Mouse (Mus musculus) forebrain, embryonic 13.5 days (tissue): ENCODE data around the gene Caskin2. TPM values are rescaled to one million over a fixed set of nuclear protein-coding genes. Genes with fewer than 3 reads are reported as not detected.
A peak's percentile ranks its signal among the peaks of the same experiment; 100 is the strongest.

Source experiments
- ATAC-seq: fragments of 200-750 bp; cut with Nextera tagmentation; 2 replicates; pipeline ENCODE4 v1.8.0; 2017
- H3K27ac ChIP-seq: fragments of 300-500 bp; sonication (generic); 2 replicates; pipeline ENCODE4 v1.5.1; 2015; ENCODE audit warnings: inconsistent platforms, mild to moderate bottlenecking, moderate library complexity
- H3K27me3 ChIP-seq: fragments of 300-500 bp; sonication (generic); 2 replicates; pipeline ENCODE4 v1.6.1; 2015; ENCODE audit warnings: mild to moderate bottlenecking, inconsistent platforms
- H3K36me3 ChIP-seq: fragments of 300-500 bp; sonication (generic); 2 replicates; pipeline ENCODE4 v1.6.1; 2015; ENCODE audit warnings: mild to moderate bottlenecking, inconsistent platforms; ENCODE audit not compliant: poor library complexity, severe bottlenecking
- H3K4me1 ChIP-seq: fragments of 300-500 bp; sonication (generic); 2 replicates; pipeline ENCODE4 v1.6.1; 2015; ENCODE audit warnings: inconsistent platforms
- H3K4me2 ChIP-seq: fragments of 300-500 bp; sonication (generic); 2 replicates; pipeline ENCODE4 v1.6.1; 2015; ENCODE audit warnings: inconsistent platforms, mild to moderate bottlenecking, moderate library complexity
- H3K4me3 ChIP-seq: fragments of 300-500 bp; sonication (generic); 2 replicates; pipeline ENCODE4 v1.5.1; 2015; ENCODE audit warnings: mild to moderate bottlenecking, inconsistent platforms
- H3K9ac ChIP-seq: fragments of 300-500 bp; sonication (generic); 2 replicates; pipeline ENCODE4 v1.6.1; 2015; ENCODE audit warnings: mild to moderate bottlenecking, inconsistent platforms
- H3K9me3 ChIP-seq: fragments of 300-500 bp; sonication (generic); replicated peaks from 2 replicates; pipeline ENCODE4 v1.6.1; 2016; ENCODE audit warnings: inconsistent platforms
- WGBS: fragments of 180-500 bp; shearing (Covaris S2); methylation state at CpG from one replicate; pipeline ENCODE4 v1.1.7; 2015; 5-methylcytosine and 5-hydroxymethylcytosine counted together
- polyA plus RNA-seq: library from polyadenylated mRNA; unstranded; fragments of >200 nt; fragmentation: Nextera tagmentation; extraction: Ambion mirVana; gene quantifications from 2 replicates; pipeline ENCODE4 v1.2.1, GENCODE M21; 2015

Caskin2 gene
- polyA plus RNA-seq, 1 experiment from 2014 or later = 10.7 TPM

GRCm38 (mm10) chr11:115829036-115829435 is 15.6 kb upstream of the Caskin2 start:
- no peak overlapping the region for H3K4me3 ChIP-seq
- no peak overlapping the region for H3K27ac ChIP-seq
- H3K4me2 ChIP-seq = no peak overlapping the region
- no peaks in the 10 kb centered on the region for H3K9me3 ChIP-seq
- peaks cover 6% of the 10 kb centered on the region for H3K4me1 ChIP-seq
- no peaks in the 10 kb centered on the region for H3K36me3 ChIP-seq
- H3K9ac ChIP-seq = no peak overlapping the region
- 72% methylated on average over 4 of the region's 4 CpGs for WGBS
- H3K27me3 ChIP-seq = peaks cover 85% of the 10 kb centered on the region
- no peak for ATAC-seq

- H3K4me3 ChIP-seq = no peak overlapping the region
- H3K9ac ChIP-seq = no peak overlapping the region
- no peak for ATAC-seq
- 81% methylated on average over 6 of the region's 6 CpGs for WGBS
- peaks cover 2% of the 10 kb centered on the region for H3K36me3 ChIP-seq
- peaks cover 14% of the 10 kb centered on the region for H3K4me1 ChIP-seq
- no peaks in the 10 kb centered on the region for H3K9me3 ChIP-seq
- H3K27me3 ChIP-seq = peaks cover 90% of the 10 kb centered on the region
- H3K4me2 ChIP-seq = no peak overlapping the region
- H3K27ac ChIP-seq = no peak overlapping the region
Observed at GRCm38 (mm10) chr11:115827624-115828023, 14.2 kb upstream of the Caskin2 start.

GRCm38 (mm10) chr11:115826487-115826886 is 13.0 kb upstream of the Caskin2 start:
- Histone ChIP-seq H3K36me3 (peaks cover 14% of the 10 kb centered on the region), H3K27me3 (peaks cover 80% of the 10 kb centered on the region), H3K9ac (no peak overlapping the region), H3K4me2 (no peak overlapping the region), H3K9me3 (no peaks in the 10 kb centered on the region), H3K27ac (no peak overlapping the region), H3K4me1 (peaks cover 14% of the 10 kb centered on the region), H3K4me3 (no peak overlapping the region)
- WGBS = 50% methylated on average over 5 of the region's 5 CpGs
- no peak for ATAC-seq

GRCm38 (mm10) chr11:115824813-115825212 is 11.4 kb upstream of the Caskin2 start:
- Histone ChIP-seq H3K4me3 (peak overlapping the region; percentile 59), H3K9ac (no peak overlapping the region), H3K27me3 (peaks cover 64% of the 10 kb centered on the region), H3K27ac (no peak overlapping the region), H3K9me3 (no peaks in the 10 kb centered on the region), H3K4me2 (peak overlapping the region; percentile 75), H3K4me1 (peaks cover 14% of the 10 kb centered on the region), H3K36me3 (peaks cover 31% of the 10 kb centered on the region)
- no peak for ATAC-seq
- WGBS = 13% methylated on average over 11 of the region's 11 CpGs

- peak within 1 kb of the TSS; percentile 75 for H3K4me2 ChIP-seq
- WGBS = under 1% methylated on average over 79 of the region's 87 CpGs
Observed at GRCm38 (mm10) chr11:115823774-115824740, 10.6 kb upstream of the Caskin2 start, which contains the start of gene Llgl2. Gene Llgl2 (plus strand): TSS chr11:115824049.

GRCm38 (mm10) chr11:115821001-115821400 is 7.6 kb upstream of the Caskin2 start:
- H3K4me1 ChIP-seq = peaks cover 18% of the 10 kb centered on the region
- no peak overlapping the region for H3K27ac ChIP-seq
- H3K4me2 ChIP-seq = no peak overlapping the region
- 82% methylated on average over 4 of the region's 4 CpGs for WGBS
- peaks cover 31% of the 10 kb centered on the region for H3K27me3 ChIP-seq
- H3K9me3 ChIP-seq = no peaks in the 10 kb centered on the region
- no peak overlapping the region for H3K4me3 ChIP-seq
- no peak overlapping the region for H3K9ac ChIP-seq
- ATAC-seq = no peak
- H3K36me3 ChIP-seq = peaks cover 55% of the 10 kb centered on the region

More at GRCm38 (mm10) chr11:115823774-115824740, 10.6 kb upstream of the Caskin2 start, which contains the start of gene Llgl2:
- Histone ChIP-seq H3K4me1 (peaks cover 14% of the 10 kb centered on the region), H3K36me3 (peaks cover 36% of the 10 kb centered on the region), H3K9me3 (no peaks in the 10 kb centered on the region), H3K9ac (peak within 1 kb of the TSS; percentile 53), H3K27ac (no peak within 1 kb of the TSS), H3K4me3 (peak within 1 kb of the TSS; percentile 59), H3K27me3 (peaks cover 58% of the 10 kb centered on the region)
- ATAC-seq = peak; percentile 92

GRCm38 (mm10) chr11:115819915-115820623 is 6.6 kb upstream of the Caskin2 start:
- Histone ChIP-seq H3K36me3 (peaks cover 55% of the 10 kb centered on the region), H3K27me3 (peaks cover 21% of the 10 kb centered on the region), H3K4me2 (no peak overlapping the region), H3K4me3 (no peak overlapping the region), H3K27ac (no peak overlapping the region), H3K9me3 (no peaks in the 10 kb centered on the region), H3K9ac (no peak overlapping the region), H3K4me1 (peaks cover 27% of the 10 kb centered on the region)
- ATAC-seq = no peak
- 94% methylated on average over 16 of the region's 16 CpGs for WGBS

- Histone ChIP-seq H3K4me2 (no peak overlapping the region), H3K9me3 (no peaks in the 10 kb centered on the region), H3K4me1 (peaks cover 22% of the 10 kb centered on the region), H3K36me3 (peaks cover 49% of the 10 kb centered on the region), H3K27ac (no peak overlapping the region), H3K9ac (no peak overlapping the region), H3K27me3 (no peaks in the 10 kb centered on the region), H3K4me3 (no peak overlapping the region)
- WGBS = 87% methylated on average over 5 of the region's 5 CpGs
- ATAC-seq = no peak
Observed at GRCm38 (mm10) chr11:115817331-115817730, 3.9 kb upstream of the Caskin2 start.

- under 1% methylated on average over 80 of the region's 84 CpGs for WGBS
- ATAC-seq = peak; percentile 65
- peaks cover 47% of the 10 kb centered on the region for H3K4me1 ChIP-seq
Observed at GRCm38 (mm10) chr11:115814605-115815450, 1.4 kb upstream of the Caskin2 start, which contains the start of gene Tsen54. Gene Tsen54 (plus strand): TSS chr11:115814724.

GRCm38 (mm10) chr11:115812533-115813420 is 662 bp downstream of the Caskin2 start:
- WGBS = 3% methylated on average over 27 of the region's 28 CpGs
- Histone ChIP-seq H3K4me3 (peak overlapping the region; percentile 89), H3K9me3 (no peaks in the 10 kb centered on the region), H3K27me3 (no peaks in the 10 kb centered on the region), H3K4me2 (peak overlapping the region; percentile 95), H3K9ac (peak overlapping the region; percentile 79), H3K4me1 (peaks cover 67% of the 10 kb centered on the region), H3K27ac (peak overlapping the region; percentile 65), H3K36me3 (peaks cover 16% of the 10 kb centered on the region)
- peak; percentile 9 for ATAC-seq

More at GRCm38 (mm10) chr11:115814605-115815450, 1.4 kb upstream of the Caskin2 start, which contains the start of gene Tsen54:
- Histone ChIP-seq H3K4me2 (peak within 1 kb of the TSS; percentile 95), H3K27ac (peak within 1 kb of the TSS; percentile 52), H3K27me3 (no peaks in the 10 kb centered on the region), H3K4me3 (peak within 1 kb of the TSS; percentile 89), H3K36me3 (peaks cover 32% of the 10 kb centered on the region), H3K9me3 (no peaks in the 10 kb centered on the region), H3K9ac (peak within 1 kb of the TSS; percentile 89)
